Mouse (Mus musculus) olfactory bulb, adult 2 months (tissue): ENCODE measurements around the gene Snrnp40.

ENCODE experiments used
- CTCF ChIP-seq: fragments of 200-500 bp; IDR thresholded peaks from 2 replicates; pipeline ENCODE4 v1.5.1; 2012; ENCODE audit warnings: low read depth, mild to moderate bottlenecking, low read length, moderate library complexity; ENCODE audit not compliant: insufficient read depth
- POLR2A ChIP-seq: fragments of 200-500 bp; IDR thresholded peaks from 2 replicates; pipeline ENCODE4 v1.6.1; 2012; ENCODE audit warnings: mild to moderate bottlenecking, low read depth, low read length, moderate library complexity; ENCODE audit not compliant: insufficient read depth

DNA sequence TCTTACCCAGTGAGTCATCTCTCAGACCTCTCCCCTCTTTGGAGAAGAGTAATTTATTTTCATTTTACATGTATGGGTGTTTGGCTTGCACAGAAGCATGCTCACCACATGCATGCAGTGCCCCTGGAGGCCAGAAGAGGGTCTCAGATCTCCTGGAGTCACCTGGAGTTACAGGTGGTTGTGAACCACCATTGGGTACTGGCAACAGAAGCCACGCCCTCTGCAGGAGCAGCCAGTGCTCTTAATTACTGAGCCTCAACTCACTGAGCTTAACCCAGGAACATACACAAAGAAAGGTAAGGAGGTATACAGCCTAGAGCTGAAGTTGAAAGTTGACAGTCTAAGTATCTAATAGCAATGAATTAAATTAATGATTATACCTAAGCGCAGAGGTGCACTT lies 34.5 kb upstream of the Snrnp40 start:
- no peak for TF ChIP-seq POLR2A
- no peak for TF ChIP-seq CTCF
